Mouse (Mus musculus) stomach, postnatal 0 days (tissue): ENCODE results near the gene Lrrc43.

Source experiments
- CTCF ChIP-seq: IDR thresholded peaks from 2 replicates; pipeline ENCODE4 v1.5.1; 2016; ENCODE audit warnings: antibody characterized with exemption, low read depth, mild to moderate bottlenecking, moderate library complexity
- EP300 ChIP-seq: optimal IDR thresholded peaks from 2 replicates; pipeline ENCODE3; 2016; ENCODE audit warnings: antibody characterized with exemption

DNA sequence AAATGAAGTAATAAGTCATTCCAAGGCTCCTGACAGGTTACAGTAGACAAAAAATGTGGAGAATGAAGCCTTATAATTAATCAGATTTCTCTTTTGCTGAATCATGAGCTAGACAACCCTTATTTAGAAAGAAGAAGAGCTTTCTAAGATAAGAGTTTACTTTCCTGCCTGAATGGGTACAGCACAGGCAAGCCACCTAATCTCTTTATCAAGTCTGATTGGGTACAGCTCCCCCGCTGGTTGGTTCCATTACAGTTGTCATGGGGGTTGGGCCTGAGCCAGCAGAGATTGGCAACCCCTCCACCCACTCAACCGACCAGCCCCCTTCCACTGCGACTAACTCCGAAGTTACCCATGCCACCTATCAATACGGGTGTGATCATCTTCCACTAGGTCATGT is 27.7 kb upstream of the Lrrc43 start:
- TF ChIP-seq CTCF (no peak), EP300 (no peak)
